Mouse (Mus musculus) E14TG2a.4 (cell line): ENCODE measurements around the gene Gm13889.

Experiments used
- CTCF ChIP-seq: conservative IDR thresholded peaks from 2 replicates; pipeline ENCODE4 v1.5.1; 2014; ENCODE audit warnings: low read length
- NANOG ChIP-seq: IDR thresholded peaks from 2 replicates; pipeline ENCODE4 v1.6.1; 2014; ENCODE audit warnings: borderline replicate concordance, low read length, mixed read lengths
- POU5F1 ChIP-seq: IDR thresholded peaks from 2 replicates; pipeline ENCODE4 v1.6.1; 2014; ENCODE audit warnings: low read length, borderline replicate concordance

DNA sequence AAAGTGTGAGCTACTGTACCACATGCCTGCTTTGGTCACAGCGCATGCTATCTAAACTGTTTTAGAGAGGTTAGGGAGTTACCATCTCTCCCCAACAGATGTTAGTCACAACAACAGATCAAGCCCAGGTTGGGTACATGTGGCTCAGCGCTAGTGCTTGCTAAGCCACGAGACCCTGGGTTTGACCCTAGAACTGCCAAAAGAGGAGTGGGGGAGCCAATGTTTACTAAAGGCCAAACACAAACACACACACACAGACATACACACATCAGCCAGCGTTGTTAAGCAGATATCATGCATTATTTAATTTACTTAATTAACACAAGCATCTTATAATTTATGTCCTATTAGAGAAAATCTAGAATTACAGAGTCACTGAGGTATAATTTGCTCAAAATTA, 44.9 kb upstream of the Gm13889 start:
- TF ChIP-seq CTCF, result no peak
- no peak for TF ChIP-seq POU5F1
- TF ChIP-seq NANOG, result no peak
